Mouse (Mus musculus) effector memory CD4-positive, alpha-beta T cell, adult 7 months (primary cell): ENCODE results near the gene St7. TPM values are rescaled to one million over a fixed set of nuclear protein-coding genes. Genes with fewer than 3 reads are reported as not detected.

Experiments
- polyA plus RNA-seq: library from polyadenylated mRNA; unstranded; fragments of 100-300 nt; shearing (Covaris generic); gene quantifications from one replicate; pipeline ENCODE4 v1.2.1, GENCODE M21; 2017

St7 gene
- 20.8 TPM for polyA plus RNA-seq

DNA sequence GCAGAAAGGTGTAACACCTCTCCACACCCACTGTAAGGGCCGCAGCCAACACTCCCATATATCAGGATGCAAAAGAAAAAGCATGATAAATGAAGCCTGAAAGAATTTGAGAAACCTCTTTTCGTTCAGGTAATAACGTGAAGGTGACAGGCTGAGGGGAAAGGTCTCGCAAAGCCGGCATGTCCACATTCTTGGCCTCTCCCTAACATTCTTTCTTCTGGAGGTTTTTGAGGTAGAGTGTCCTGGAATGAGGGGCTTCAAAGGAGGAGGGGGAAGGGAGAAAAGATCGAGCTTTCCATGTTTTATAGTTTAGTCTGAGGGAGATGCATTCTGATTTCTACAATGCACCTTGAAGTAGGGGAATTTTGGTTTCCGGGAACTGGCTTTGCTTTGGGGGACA, at the start of gene St7:
Gene St7 (plus strand): TSS at position 287 of the 400 bp plus-strand sequence.

Other genes with a start within 250 kb of the St7 start
- 0.28 TPM for gene Met, start 229.1 kb upstream of the St7 start, polyA plus RNA-seq
- gene Capza2, start 56.7 kb upstream of the St7 start, polyA plus RNA-seq = 302 TPM